ENCODE assay signal across 8 mouse cellular contexts in the genomic region with DNA sequence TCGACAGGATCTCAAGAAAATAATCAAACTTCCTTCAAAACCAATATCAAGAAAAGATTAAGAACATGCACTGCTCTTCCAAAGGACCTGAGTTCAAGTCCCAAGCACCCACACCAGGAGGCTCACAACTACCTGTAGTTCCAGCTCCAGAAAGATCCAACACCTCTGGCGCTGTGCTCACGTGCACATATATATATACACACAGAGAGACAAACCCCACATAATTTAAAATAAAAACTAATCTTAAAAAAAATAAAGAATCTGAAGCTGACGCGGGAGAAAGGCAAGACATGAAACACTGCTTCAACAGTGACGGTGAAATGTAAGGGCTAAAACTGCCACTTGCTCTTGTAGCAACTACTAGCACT. TPM values are rescaled to one million over a fixed set of nuclear protein-coding genes. Genes with fewer than 3 reads are reported as not detected.
DNase-seq lines count a peak whose midpoint lies in the region; ATAC-seq and TF ChIP-seq lines count a peak whose summit lies in the region.

No protein-coding gene starts in this region.

- ATAC-seq in kidney, embryonic 16.5 days (ENCODE audit: low FRiP score, low TSS enrichment), result peak; percentile 10; the same call in 1 of the 2 replicates
- ATAC-seq in midbrain, embryonic 11.5 days (ENCODE audit: low FRiP score), result peak; percentile 4

- no peak for TF ChIP-seq POLR2A in bone marrow, adult 2 months (IDR thresholded peaks at IDR 0.05; ENCODE audit: borderline replicate concordance, control insufficient read depth, low read depth, low read length)

- DNase-seq in kidney, postnatal 25 days, result no peak
- DNase-seq in hindbrain, embryonic 10.5 days (ENCODE audit: low spot score), result no peak
- no peak for DNase-seq in midbrain, embryonic 11.5 days (ENCODE audit: low spot score, missing footprints)
- DNase-seq in MN1 (ENCODE audit: low spot score), result no peak
- DNase-seq in frontal cortex, postnatal 25 days (ENCODE audit: low spot score in 2 of 2), result no peak
- no peak for DNase-seq in frontal cortex, postnatal 10 days (ENCODE audit: low spot score in 2 of 2)

- peak overlapping the region; percentile 97 for H3K27ac ChIP-seq in kidney, embryonic 16.5 days (ENCODE audit: low read length)
- H3K27ac ChIP-seq in bone marrow, adult 2 months (ENCODE audit: control insufficient read depth, insufficient read depth, low read depth, low read length, poor library complexity), result peak overlapping the region; percentile 23; the same call in 1 of the 2 replicates
- H3K27ac ChIP-seq in hindbrain, embryonic 10.5 days, result peak overlapping the region; percentile 97
- H3K27ac ChIP-seq in midbrain, embryonic 11.5 days (ENCODE audit: low read depth, low read length), result no peak overlapping the region

- no peaks in the 10 kb centered on the region for H3K9me3 ChIP-seq in kidney, embryonic 16.5 days (ENCODE audit: low read length)
- no peaks in the 10 kb centered on the region for H3K9me3 ChIP-seq in hindbrain, embryonic 10.5 days
- no peaks in the 10 kb centered on the region for H3K9me3 ChIP-seq in midbrain, embryonic 11.5 days (ENCODE audit: control insufficient read depth, low read length)

- H3K9ac ChIP-seq in kidney, embryonic 16.5 days (replicated peaks; ENCODE audit: low read length), result peak overlapping the region; percentile 78
- H3K9ac ChIP-seq in midbrain, embryonic 11.5 days (ENCODE audit: low read length), result peak overlapping the region; percentile 68

- peak overlapping the region; percentile 87 for H3K4me3 ChIP-seq in kidney, embryonic 16.5 days (ENCODE audit: low read length)
- peak overlapping the region; percentile 89 for H3K4me3 ChIP-seq in bone marrow, adult 2 months (replicated peaks; ENCODE audit: control insufficient read depth, low read depth, low read length)
- H3K4me3 ChIP-seq in hindbrain, embryonic 10.5 days, result peak overlapping the region; percentile 78
- peak overlapping the region; percentile 57 for H3K4me3 ChIP-seq in midbrain, embryonic 11.5 days (ENCODE audit: low read depth, low read length)

- H3K27me3 ChIP-seq in kidney, embryonic 16.5 days (ENCODE audit: insufficient read depth, low read length), result no peaks in the 10 kb centered on the region
- H3K27me3 ChIP-seq in hindbrain, embryonic 10.5 days (ENCODE audit: insufficient read depth, poor library complexity, severe bottlenecking), result no peaks in the 10 kb centered on the region
- no peaks in the 10 kb centered on the region for H3K27me3 ChIP-seq in midbrain, embryonic 11.5 days (ENCODE audit: control insufficient read depth, insufficient read depth, low read length)

- 12% methylated on average over 6 of the region's 6 CpGs for WGBS in kidney, embryonic 16.5 days
- 8% methylated on average over 6 of the region's 6 CpGs for WGBS in bone marrow, adult 2 months
- 11% methylated on average over 6 of the region's 6 CpGs for WGBS in hindbrain, embryonic 10.5 days
- 10% methylated on average over 6 of the region's 6 CpGs for WGBS in midbrain, embryonic 11.5 days

- H3K4me1 ChIP-seq in kidney, embryonic 16.5 days (ENCODE audit: insufficient read depth, low read length), result peaks cover 13% of the 10 kb centered on the region
- no peaks in the 10 kb centered on the region for H3K4me1 ChIP-seq in bone marrow, adult 2 months (ENCODE audit: control insufficient read depth, insufficient read depth, low read length)
- H3K4me1 ChIP-seq in hindbrain, embryonic 10.5 days (replicated peaks), result peaks cover 15% of the 10 kb centered on the region
- H3K4me1 ChIP-seq in midbrain, embryonic 11.5 days (ENCODE audit: control insufficient read depth, insufficient read depth, low read length), result peaks cover 15% of the 10 kb centered on the region

- 0 out of 2 replicates have a peak, but pooled peaks cover 2% of the 10 kb centered on the region for H3K36me3 ChIP-seq in kidney, embryonic 16.5 days (ENCODE audit: insufficient read depth, low read length)
- H3K36me3 ChIP-seq in hindbrain, embryonic 10.5 days, result peaks cover 21% of the 10 kb centered on the region
- no peaks in the 10 kb centered on the region for H3K36me3 ChIP-seq in midbrain, embryonic 11.5 days (ENCODE audit: control insufficient read depth, insufficient read depth, low read length)

- H3K4me2 ChIP-seq in kidney, embryonic 16.5 days (replicated peaks; ENCODE audit: low read depth, low read length), result peak overlapping the region; percentile 64
- H3K4me2 ChIP-seq in midbrain, embryonic 11.5 days, result peak overlapping the region; percentile 63

- no peak for TF ChIP-seq CTCF in bone marrow, adult 2 months (IDR thresholded peaks at IDR 0.05; ENCODE audit: control insufficient read depth, insufficient read depth, low read length)

RNA-seq across cellular contexts. Expression of gene Mettl14, which starts 0.8 kb away (rescaled TPM):
- polyA plus RNA-seq in kidney, embryonic 16.5 days (2015; fragmentation: Nextera tagmentation; extraction: Ambion mirVana), result 29.5 and 30.7 TPM in 2 replicates
- polyA plus RNA-seq in bone marrow, adult 2 months (2011; ENCODE audit: insufficient read depth, insufficient read length, low replicate concordance, missing spikeins), result 10.8 and 11.3 TPM in 2 replicates
- polyA plus RNA-seq in hindbrain, embryonic 10.5 days (2016; fragmentation: Nextera tagmentation; extraction: Ambion mirVana), result 27.4 and 33.1 TPM in 2 replicates
- 34.8 and 37.1 TPM in 2 replicates for polyA plus RNA-seq in midbrain, embryonic 11.5 days (2014; fragmentation: Nextera tagmentation; extraction: Ambion mirVana)
